Mouse (Mus musculus) forebrain, embryonic 11.5 days (tissue): ENCODE measurements around the gene Grm3. TPM values are rescaled to one million over a fixed set of nuclear protein-coding genes. Genes with fewer than 3 reads are reported as not detected.

Source experiments
- ATAC-seq: fragments of 200-750 bp; cut with Nextera tagmentation; replicated peaks from 2 replicates; pipeline ENCODE4 v1.8.0; 2017; ENCODE audit warnings: moderate TSS enrichment; ENCODE audit not compliant: low FRiP score
- DNase-seq: peaks from one replicate; pipeline ENCODE4 v3.0.0-alpha.2; 2017; ENCODE audit warnings: low spot score
- H3K27ac ChIP-seq: fragments of 300-500 bp; sonication (generic); 2 replicates; pipeline ENCODE4 v1.5.1; 2014; ENCODE audit warnings: low read depth, low read length
- H3K27me3 ChIP-seq: fragments of 300-500 bp; sonication (generic); 2 replicates; pipeline ENCODE4 v1.6.1; 2014; ENCODE audit warnings: mild to moderate bottlenecking, low read length, mixed read lengths; ENCODE audit not compliant: control insufficient read depth, insufficient read depth
- H3K36me3 ChIP-seq: fragments of 300-500 bp; sonication (generic); 2 replicates; pipeline ENCODE4 v1.6.1; 2014; ENCODE audit warnings: mild to moderate bottlenecking, low read length, moderate library complexity, mixed read lengths; ENCODE audit not compliant: control insufficient read depth, insufficient read depth
- H3K4me1 ChIP-seq: fragments of 300-500 bp; sonication (generic); replicated peaks from 2 replicates; pipeline ENCODE4 v1.6.1; 2014; ENCODE audit warnings: low read length, mixed read lengths; ENCODE audit not compliant: control insufficient read depth, insufficient read depth
- H3K4me2 ChIP-seq: fragments of 300-500 bp; sonication (generic); 2 replicates; pipeline ENCODE4 v1.6.1; 2014; ENCODE audit warnings: low read depth, mild to moderate bottlenecking, low read length, moderate library complexity, mixed read lengths; ENCODE audit not compliant: severe bottlenecking
- H3K4me3 ChIP-seq: fragments of 300-500 bp; sonication (generic); 2 replicates; pipeline ENCODE4 v1.5.1; 2014; ENCODE audit warnings: low read depth, low read length
- H3K9ac ChIP-seq: fragments of 300-500 bp; sonication (generic); 2 replicates; pipeline ENCODE4 v1.6.1; 2014; ENCODE audit warnings: low read length
- H3K9me3 ChIP-seq: fragments of 300-500 bp; sonication (generic); 2 replicates; pipeline ENCODE4 v1.6.1; 2016; ENCODE audit warnings: low read length, mixed read lengths; ENCODE audit not compliant: control insufficient read depth
- WGBS: fragments of 180-500 bp; shearing (Covaris S2); extraction: QIAGEN DNeasy Blood & Tissue Kit; methylation state at CpG from one replicate; pipeline ENCODE4 v1.1.7; 2014; 5-methylcytosine and 5-hydroxymethylcytosine counted together
- polyA plus RNA-seq: library from polyadenylated mRNA; unstranded; fragments of >200 nt; fragmentation: Nextera tagmentation; extraction: Ambion mirVana; gene quantifications from 2 replicates; pipeline ENCODE4 v1.2.1, GENCODE M21; 2014

Grm3 gene
- 0.51 and 0.89 TPM in 2 replicates for polyA plus RNA-seq

- DNase-seq (peak; percentile 63), ATAC-seq (peak; percentile 40)
- Histone ChIP-seq H3K9ac (peak within 1 kb of the TSS; percentile 55), H3K4me3 (peak within 1 kb of the TSS; percentile 43), H3K36me3 (no peaks in the 10 kb centered on the region), H3K4me1 (no peaks in the 10 kb centered on the region; the same call in none of the 2 replicates), H3K27me3 (peaks cover 9% of the 10 kb centered on the region), H3K27ac (no peak within 1 kb of the TSS), H3K4me2 (peak within 1 kb of the TSS; percentile 91), H3K9me3 (no peaks in the 10 kb centered on the region)
- 2% methylated on average over 25 of the region's 25 CpGs for WGBS
These were observed at the start of gene Grm3 for GRCm38 (mm10) chr5:9724956-9725600. Grm3 (minus strand) TSS chr5:9725170.

- ATAC-seq, result no peak
- 71% methylated on average over 2 of the region's 2 CpGs for WGBS
These were observed 30.8 kb upstream of the Grm3 start for GRCm38 (mm10) chr5:9755751-9756150.

GRCm38 (mm10) chr5:9748184-9748583 lies 23.2 kb upstream of the Grm3 start:
- Histone ChIP-seq H3K9me3 (no peaks in the 10 kb centered on the region), H3K4me3 (no peak overlapping the region), H3K9ac (no peak overlapping the region), H3K36me3 (no peaks in the 10 kb centered on the region), H3K4me2 (no peak overlapping the region), H3K27ac (no peak overlapping the region), H3K4me1 (no peaks in the 10 kb centered on the region), H3K27me3 (no peaks in the 10 kb centered on the region)
- 74% methylated on average over 5 of the region's 5 CpGs for WGBS
- no peak for DNase-seq
- ATAC-seq, result no peak

More at GRCm38 (mm10) chr5:9755751-9756150, 30.8 kb upstream of the Grm3 start:
- no peaks in the 10 kb centered on the region for H3K9me3 ChIP-seq
- no peaks in the 10 kb centered on the region for H3K4me1 ChIP-seq
- H3K27ac ChIP-seq, result no peak overlapping the region
- no peak overlapping the region for H3K4me2 ChIP-seq
- no peak overlapping the region for H3K4me3 ChIP-seq
- no peak for DNase-seq
- no peak overlapping the region for H3K9ac ChIP-seq
- no peaks in the 10 kb centered on the region for H3K27me3 ChIP-seq
- no peaks in the 10 kb centered on the region for H3K36me3 ChIP-seq

DNA sequence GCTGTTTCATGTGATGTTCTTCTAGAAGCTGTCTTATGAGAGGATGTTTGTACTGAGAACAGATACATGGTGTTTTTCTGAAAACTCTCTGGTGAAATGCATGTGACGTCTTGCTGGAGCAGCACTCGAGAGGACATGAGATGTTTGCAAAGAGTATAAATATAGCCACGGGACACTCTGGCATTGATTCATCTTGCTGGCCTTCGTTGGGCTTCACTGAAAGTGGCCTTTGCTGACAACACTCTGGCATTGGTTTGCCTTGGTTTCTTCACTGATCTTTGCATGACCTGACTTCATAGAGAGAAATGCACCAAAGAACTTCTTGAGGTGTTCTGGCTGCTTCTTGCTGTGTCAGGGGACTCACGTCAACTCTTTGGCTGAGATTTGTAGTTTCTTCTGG lies 19.1 kb upstream of the Grm3 start:
- no peak for DNase-seq
- no peaks in the 10 kb centered on the region for H3K36me3 ChIP-seq
- no peak overlapping the region for H3K4me2 ChIP-seq
- no peak overlapping the region for H3K9ac ChIP-seq
- H3K27me3 ChIP-seq, result no peaks in the 10 kb centered on the region
- no peak overlapping the region for H3K27ac ChIP-seq
- no peak for ATAC-seq
- H3K4me3 ChIP-seq, result no peak overlapping the region
- no peaks in the 10 kb centered on the region for H3K9me3 ChIP-seq
- WGBS, result 97% methylated on average over 5 of the region's 5 CpGs
- no peaks in the 10 kb centered on the region for H3K4me1 ChIP-seq

DNA sequence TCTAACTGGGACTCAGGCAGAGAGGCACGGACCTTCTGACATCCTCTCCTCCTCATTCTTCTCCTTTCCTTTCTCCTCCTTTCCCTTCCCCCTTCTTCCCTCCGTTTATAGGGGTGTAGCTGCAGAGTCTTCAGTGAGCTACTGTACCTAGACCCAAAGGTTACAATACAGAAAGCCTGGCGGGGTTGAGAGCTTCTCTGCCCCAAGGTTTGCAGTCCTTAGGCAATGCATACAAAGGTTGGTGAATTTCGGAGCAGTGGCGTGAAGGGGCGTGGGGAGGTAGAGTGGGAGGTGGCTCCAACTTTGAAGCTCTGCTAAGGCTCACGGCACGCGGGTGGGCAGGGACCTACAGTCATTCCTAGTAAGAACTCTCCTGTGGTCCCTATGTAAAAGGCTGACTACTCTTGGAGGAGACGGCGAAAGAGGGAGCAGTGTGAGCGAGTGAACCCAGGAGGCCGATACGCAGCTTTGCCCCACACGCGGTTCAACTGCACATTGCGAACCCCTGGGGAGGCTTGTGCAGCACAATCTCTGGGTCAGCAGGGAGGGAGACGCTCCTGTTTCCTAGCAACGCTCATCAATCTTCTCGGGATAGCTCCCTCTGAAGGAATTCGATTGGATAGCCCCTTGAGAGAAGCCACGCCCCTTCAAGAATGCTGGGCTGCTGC lies 765 bp upstream of the Grm3 start:
- peak overlapping the region; percentile 91 for H3K4me2 ChIP-seq
- no peaks in the 10 kb centered on the region for H3K36me3 ChIP-seq
- H3K9me3 ChIP-seq, result no peaks in the 10 kb centered on the region
- peak overlapping the region; percentile 43 for H3K4me3 ChIP-seq
- no peak overlapping the region for H3K27ac ChIP-seq
- DNase-seq (peak; percentile 76), ATAC-seq (peak; percentile 91)
- 0% methylated on average over 22 of the region's 22 CpGs for WGBS
- H3K9ac ChIP-seq, result peak overlapping the region; percentile 1; the same call in 1 of the 2 replicates
- H3K27me3 ChIP-seq, result peaks cover 9% of the 10 kb centered on the region
- no peaks in the 10 kb centered on the region; the same call in none of the 2 replicates for H3K4me1 ChIP-seq

DNA sequence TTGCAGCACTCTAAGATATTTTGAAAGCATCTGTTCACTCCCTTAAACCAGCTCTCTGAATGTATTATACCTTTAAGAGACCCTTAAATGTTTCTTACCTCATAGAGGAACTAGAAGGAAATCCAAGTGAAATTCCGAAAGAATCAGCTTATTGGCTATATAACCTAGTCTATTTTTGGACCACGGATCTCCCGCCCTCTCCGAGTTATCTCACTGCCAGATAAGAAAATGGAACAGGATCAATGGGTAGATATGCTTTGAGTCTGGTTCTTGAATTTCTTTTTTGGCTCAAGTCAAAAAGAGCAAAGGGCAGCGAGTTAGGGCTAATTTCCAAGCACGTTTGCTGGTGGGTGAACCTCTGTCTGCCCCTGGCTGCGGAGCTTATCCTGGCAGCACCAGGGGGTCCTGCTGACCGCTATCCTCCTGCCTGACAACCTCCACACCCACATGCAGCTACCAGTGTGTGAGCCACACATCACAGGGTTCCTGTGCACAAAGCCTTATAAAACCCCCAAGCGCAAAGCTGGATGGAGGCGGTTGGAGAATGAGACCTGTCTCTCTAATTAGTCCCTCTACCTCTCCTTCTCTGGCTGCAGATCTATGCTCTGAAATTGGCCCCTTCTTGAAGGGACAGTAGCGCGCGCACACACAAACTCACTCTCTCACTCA lies 549 bp downstream of the Grm3 start:
- ATAC-seq, result peak; percentile 24
- peak overlapping the region; percentile 55 for H3K9ac ChIP-seq
- H3K27ac ChIP-seq, result no peak overlapping the region
- peaks cover 9% of the 10 kb centered on the region for H3K27me3 ChIP-seq
- peak overlapping the region; percentile 91 for H3K4me2 ChIP-seq
- no peak for DNase-seq
- WGBS, result 9% methylated on average over 13 of the region's 13 CpGs
- no peaks in the 10 kb centered on the region for H3K36me3 ChIP-seq
- no peaks in the 10 kb centered on the region; the same call in none of the 2 replicates for H3K4me1 ChIP-seq
- no peaks in the 10 kb centered on the region for H3K9me3 ChIP-seq
- peak overlapping the region; percentile 43 for H3K4me3 ChIP-seq

DNA sequence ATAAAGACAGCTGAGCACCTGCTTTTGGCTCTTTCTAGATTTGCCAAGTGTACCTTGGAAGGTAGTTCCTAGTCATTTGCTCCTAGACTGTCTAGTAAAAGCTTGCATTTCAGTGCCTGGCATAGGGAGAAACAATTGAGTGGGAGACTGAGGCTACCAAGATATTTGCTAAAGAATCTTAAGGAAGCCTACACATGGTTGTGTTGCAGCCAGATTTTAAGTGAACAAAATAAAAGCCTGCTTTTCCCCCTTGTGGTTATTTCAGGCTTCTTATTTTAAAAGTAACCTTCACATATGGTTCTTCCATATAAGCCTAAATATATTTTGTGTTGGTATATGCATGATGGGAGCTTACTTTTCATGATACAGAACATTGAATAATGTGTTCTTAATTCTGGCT lies 3.8 kb downstream of the Grm3 start:
- no peak overlapping the region for H3K9ac ChIP-seq
- no peaks in the 10 kb centered on the region for H3K9me3 ChIP-seq
- H3K4me1 ChIP-seq, result no peaks in the 10 kb centered on the region; the same call in none of the 2 replicates
- no peak overlapping the region for H3K27ac ChIP-seq
- no peak overlapping the region for H3K4me3 ChIP-seq
- no peaks in the 10 kb centered on the region for H3K36me3 ChIP-seq
- no peak for DNase-seq
- no peak for ATAC-seq
- H3K4me2 ChIP-seq, result no peak overlapping the region
- peaks cover 9% of the 10 kb centered on the region for H3K27me3 ChIP-seq

- 90% methylated on average over 5 of the region's 5 CpGs for WGBS
- ATAC-seq, result no peak
- no peak overlapping the region for H3K27ac ChIP-seq
- no peak overlapping the region for H3K4me3 ChIP-seq
- no peaks in the 10 kb centered on the region for H3K27me3 ChIP-seq
- no peak overlapping the region for H3K9ac ChIP-seq
- DNase-seq, result no peak
- H3K4me1 ChIP-seq, result no peaks in the 10 kb centered on the region
- no peaks in the 10 kb centered on the region; the same call in 1 of the 2 replicates for H3K36me3 ChIP-seq
- no peak overlapping the region for H3K4me2 ChIP-seq
- H3K9me3 ChIP-seq, result no peaks in the 10 kb centered on the region
These were observed 8.7 kb downstream of the Grm3 start for GRCm38 (mm10) chr5:9716295-9716694.
